Mouse (Mus musculus): ENCODE results near the gene Fcrl1. TPM values are rescaled to one million over a fixed set of nuclear protein-coding genes. Genes with fewer than 3 reads are reported as not detected.

Fcrl1 gene
- polyA plus RNA-seq, 1 experiment, result 2.0 TPM

- no peak for TF ChIP-seq POLR2A (IDR thresholded peaks at IDR 0.05; ENCODE audit: low read depth, low read length)
- no peak for TF ChIP-seq CTCF (IDR thresholded peaks at IDR 0.05; ENCODE audit: extremely low read depth, insufficient read length, insufficient replicate concordance, low read depth, low read length)
- no peaks in the 10 kb centered on the region for H3K4me1 ChIP-seq (ENCODE audit: control insufficient read depth, insufficient read depth, insufficient read length, low read length)
- WGBS, result 82% methylated on average over 6 of the region's 6 CpGs
- no peaks in the 10 kb centered on the region for H3K36me3 ChIP-seq (ENCODE audit: control insufficient read depth, insufficient read depth, low read length)
- no peak overlapping the region for H3K27ac ChIP-seq (ENCODE audit: insufficient read depth, low read depth, low read length)
- H3K4me3 ChIP-seq (ENCODE audit: low read depth, low read length), result no peak overlapping the region
- H3K27me3 ChIP-seq (ENCODE audit: control insufficient read depth, insufficient read depth, low read length), result no peaks in the 10 kb centered on the region
These were observed 34.4 kb downstream of the Fcrl1 start for GRCm38 (mm10) chr3:87410605-87411004.

DNA sequence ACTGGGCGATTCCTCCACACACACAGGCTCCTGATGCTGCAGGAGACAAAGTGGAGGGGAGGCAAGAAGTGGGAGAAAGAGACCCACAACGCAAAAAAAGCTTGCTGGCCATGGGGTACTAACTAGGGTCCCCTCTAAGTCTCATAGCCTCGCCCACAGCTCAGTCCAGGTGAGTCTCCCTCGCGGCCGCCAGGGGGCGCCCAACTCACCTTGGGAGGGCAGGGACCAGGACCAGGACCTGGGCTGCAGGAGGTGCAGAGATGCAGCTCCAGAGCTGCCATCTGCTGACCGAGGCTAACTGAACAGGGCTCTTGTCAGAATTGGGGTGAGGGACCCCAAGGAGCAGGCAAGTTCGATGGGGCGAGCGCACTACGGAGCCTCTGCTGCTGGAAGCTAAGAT, 35.0 kb downstream of the Fcrl1 start:
- 15% methylated on average over 12 of the region's 12 CpGs for WGBS
- no peaks in the 10 kb centered on the region for H3K27me3 ChIP-seq (ENCODE audit: control insufficient read depth, insufficient read depth, low read length)
- TF ChIP-seq POLR2A (IDR thresholded peaks at IDR 0.05; ENCODE audit: low read depth, low read length) (0 out of 2 replicates have a peak, but pooled peaks have one; percentile 22), CTCF (IDR thresholded peaks at IDR 0.05; ENCODE audit: extremely low read depth, insufficient read length, insufficient replicate concordance, low read depth, low read length) (peak; percentile 92)
- H3K4me1 ChIP-seq (ENCODE audit: control insufficient read depth, insufficient read depth, insufficient read length, low read length), result no peaks in the 10 kb centered on the region
- no peak overlapping the region for H3K27ac ChIP-seq (ENCODE audit: insufficient read depth, low read depth, low read length)
- H3K36me3 ChIP-seq (ENCODE audit: control insufficient read depth, insufficient read depth, low read length), result no peaks in the 10 kb centered on the region
- H3K4me3 ChIP-seq (ENCODE audit: low read depth, low read length), result no peak overlapping the region

- Histone ChIP-seq H3K4me3 (ENCODE audit: low read depth, low read length) (no peak overlapping the region), H3K4me1 (ENCODE audit: control insufficient read depth, insufficient read depth, insufficient read length, low read length) (no peaks in the 10 kb centered on the region), H3K27ac (ENCODE audit: insufficient read depth, low read depth, low read length) (no peak overlapping the region), H3K27me3 (ENCODE audit: control insufficient read depth, insufficient read depth, low read length) (no peaks in the 10 kb centered on the region), H3K36me3 (ENCODE audit: control insufficient read depth, insufficient read depth, low read length) (no peaks in the 10 kb centered on the region)
- no peak for TF ChIP-seq CTCF (IDR thresholded peaks at IDR 0.05; ENCODE audit: extremely low read depth, insufficient read length, insufficient replicate concordance, low read depth, low read length)
- 54% methylated on average over 1 of the region's 1 CpGs for WGBS
These were observed 44.5 kb downstream of the Fcrl1 start for GRCm38 (mm10) chr3:87420645-87421044.

- 79% methylated on average over 4 of the region's 4 CpGs for WGBS
- Histone ChIP-seq H3K36me3 (ENCODE audit: control insufficient read depth, insufficient read depth, low read length) (no peaks in the 10 kb centered on the region), H3K4me3 (ENCODE audit: low read depth, low read length) (no peak overlapping the region), H3K27ac (ENCODE audit: insufficient read depth, low read depth, low read length) (no peak overlapping the region), H3K4me1 (ENCODE audit: control insufficient read depth, insufficient read depth, insufficient read length, low read length) (no peaks in the 10 kb centered on the region), H3K27me3 (ENCODE audit: control insufficient read depth, insufficient read depth, low read length) (no peaks in the 10 kb centered on the region)
- TF ChIP-seq CTCF (IDR thresholded peaks at IDR 0.05; ENCODE audit: extremely low read depth, insufficient read length, insufficient replicate concordance, low read depth, low read length), result peak; percentile 27; the same call in 1 of the 2 replicates
- no peak for TF ChIP-seq POLR2A (IDR thresholded peaks at IDR 0.05; ENCODE audit: low read depth, low read length)
These were observed 46.3 kb downstream of the Fcrl1 start for GRCm38 (mm10) chr3:87422386-87422910.

- Histone ChIP-seq H3K36me3 (ENCODE audit: control insufficient read depth, insufficient read depth, low read length) (no peaks in the 10 kb centered on the region), H3K27ac (ENCODE audit: insufficient read depth, low read depth, low read length) (no peak within 1 kb of the TSS), H3K4me1 (ENCODE audit: control insufficient read depth, insufficient read depth, insufficient read length, low read length) (no peaks in the 10 kb centered on the region), H3K4me3 (ENCODE audit: low read depth, low read length) (no peak within 1 kb of the TSS), H3K27me3 (ENCODE audit: control insufficient read depth, insufficient read depth, low read length) (no peaks in the 10 kb centered on the region)
- TF ChIP-seq POLR2A (IDR thresholded peaks at IDR 0.05; ENCODE audit: low read depth, low read length) (no peak), CTCF (IDR thresholded peaks at IDR 0.05; ENCODE audit: extremely low read depth, insufficient read length, insufficient replicate concordance, low read depth, low read length) (no peak)
- 77% methylated on average over 5 of the region's 5 CpGs for WGBS
These were observed 59.3 kb downstream of the Fcrl1 start, which contains the start of gene Fcrl5 for GRCm38 (mm10) chr3:87435479-87435878. Fcrl5 (plus strand) TSS chr3:87435773.

DNA sequence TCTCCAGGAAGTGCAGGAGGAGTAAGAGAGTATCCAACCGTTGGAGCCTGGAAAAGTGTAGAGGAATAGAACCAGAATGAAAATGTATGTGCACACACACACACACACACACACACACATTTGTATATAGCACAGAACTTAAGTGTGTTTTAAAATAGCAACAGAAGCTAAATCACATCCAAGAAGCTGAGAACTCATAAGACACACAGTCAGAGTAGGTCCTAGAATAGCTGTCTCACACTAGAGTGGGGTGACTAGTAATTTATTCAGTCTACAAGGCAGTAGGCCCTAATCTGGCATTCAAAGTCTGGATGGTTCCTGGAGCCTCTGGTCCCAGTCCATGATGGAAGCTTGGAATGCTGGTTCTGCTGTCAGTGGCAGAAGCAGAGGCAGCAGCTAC, 64.4 kb downstream of the Fcrl1 start:
- Histone ChIP-seq H3K36me3 (ENCODE audit: control insufficient read depth, insufficient read depth, low read length) (no peaks in the 10 kb centered on the region), H3K4me3 (ENCODE audit: low read depth, low read length) (no peak overlapping the region), H3K4me1 (ENCODE audit: control insufficient read depth, insufficient read depth, insufficient read length, low read length) (no peaks in the 10 kb centered on the region), H3K27me3 (ENCODE audit: control insufficient read depth, insufficient read depth, low read length) (no peaks in the 10 kb centered on the region), H3K27ac (ENCODE audit: insufficient read depth, low read depth, low read length) (no peak overlapping the region)
- 66% methylated on average over 1 of the region's 1 CpGs for WGBS
- TF ChIP-seq POLR2A (IDR thresholded peaks at IDR 0.05; ENCODE audit: low read depth, low read length) (no peak), CTCF (IDR thresholded peaks at IDR 0.05; ENCODE audit: extremely low read depth, insufficient read length, insufficient replicate concordance, low read depth, low read length) (no peak)

- no peak overlapping the region for H3K4me3 ChIP-seq (ENCODE audit: low read depth, low read length)
- 52% methylated on average over 6 of the region's 6 CpGs for WGBS
- H3K27me3 ChIP-seq (ENCODE audit: control insufficient read depth, insufficient read depth, low read length), result no peaks in the 10 kb centered on the region
- no peak overlapping the region for H3K27ac ChIP-seq (ENCODE audit: insufficient read depth, low read depth, low read length)
- H3K36me3 ChIP-seq (ENCODE audit: control insufficient read depth, insufficient read depth, low read length), result no peaks in the 10 kb centered on the region
- H3K4me1 ChIP-seq (ENCODE audit: control insufficient read depth, insufficient read depth, insufficient read length, low read length), result no peaks in the 10 kb centered on the region
- TF ChIP-seq CTCF (IDR thresholded peaks at IDR 0.05; ENCODE audit: extremely low read depth, insufficient read length, insufficient replicate concordance, low read depth, low read length) (no peak), POLR2A (IDR thresholded peaks at IDR 0.05; ENCODE audit: low read depth, low read length) (no peak)
These were observed 67.8 kb downstream of the Fcrl1 start for GRCm38 (mm10) chr3:87443968-87444367.

Other genes with a start within 250 kb of the Fcrl1 start
- gene Kirrel, start 201.6 kb upstream of the Fcrl1 start, polyA plus RNA-seq (2012; rRNA removed), result 2.0 and 2.6 TPM in 2 replicates
- 0.13 and 0.71 TPM in 2 replicates for gene Fcrls, start 112.6 kb upstream of the Fcrl1 start, polyA plus RNA-seq (2012; rRNA removed)
- gene Cd5l, start 18.5 kb upstream of the Fcrl1 start, polyA plus RNA-seq (2012; rRNA removed), result 0.11 TPM in 1 of 2 replicates, not detected in the other
- gene Fcrl5, start 59.4 kb downstream of the Fcrl1 start, polyA plus RNA-seq (2012; rRNA removed), result not detected in 2 replicates
- 10.6 and 19.9 TPM in 2 replicates for gene Etv3, start 149.0 kb downstream of the Fcrl1 start, polyA plus RNA-seq (2012; rRNA removed)
- gene Arhgef11, start 241.2 kb downstream of the Fcrl1 start, polyA plus RNA-seq (2012; rRNA removed), result 12.7 and 32.4 TPM in 2 replicates

Data from small intestine, adult 2 months (tissue).